Mouse (Mus musculus) layer of hippocampus, adult 11-12 months (tissue): ENCODE data around the gene Fgf6.

ENCODE experiments used
- DNase-seq: peaks from one replicate; pipeline ENCODE4 v3.0.0; 2022; ENCODE audit warnings: low spot score

Fgf6 gene

DNA sequence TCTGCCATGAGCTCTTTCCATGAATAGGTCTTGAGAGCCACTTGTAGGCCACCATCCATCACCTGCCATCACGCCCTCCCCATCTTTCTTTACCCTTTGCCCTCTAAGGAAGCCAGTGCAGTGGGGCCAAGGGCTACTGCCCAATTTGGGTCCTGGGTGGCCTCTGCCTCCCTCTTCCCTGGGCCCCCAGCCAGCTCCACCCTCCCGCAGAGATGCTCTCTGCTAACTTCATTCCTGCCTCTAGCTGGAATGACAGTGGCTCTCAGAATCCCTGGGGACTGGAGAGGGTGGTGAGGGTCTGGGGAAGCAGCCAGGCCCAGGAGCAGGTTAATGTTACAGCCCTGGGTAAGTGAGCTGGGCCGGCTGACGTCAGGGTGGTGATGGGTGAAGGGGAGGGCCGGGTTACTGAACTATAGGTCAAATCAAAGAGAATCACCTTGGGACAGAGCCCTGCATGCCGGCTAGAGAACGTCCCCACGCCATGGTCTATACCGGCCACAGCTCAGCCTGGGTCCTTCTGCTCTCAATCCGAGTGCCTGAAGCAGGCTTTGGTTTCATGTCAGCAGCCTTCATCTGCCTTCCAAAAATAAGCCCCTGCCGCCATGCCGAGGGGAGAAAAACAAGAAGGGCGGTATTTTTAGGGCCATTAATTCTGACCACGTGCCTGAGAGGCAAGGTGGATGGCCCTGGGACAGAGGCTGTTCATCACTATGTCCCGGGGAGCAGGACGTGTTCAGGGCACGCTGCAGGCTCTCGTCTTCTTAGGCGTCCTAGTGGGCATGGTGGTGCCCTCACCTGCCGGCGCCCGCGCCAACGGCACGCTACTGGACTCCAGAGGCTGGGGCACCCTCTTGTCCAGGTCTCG, at the start of gene Fgf6:
TSS of gene Fgf6 (plus strand) at position 681 of the 865 bp plus-strand sequence.
- DNase-seq: no peak

DNA sequence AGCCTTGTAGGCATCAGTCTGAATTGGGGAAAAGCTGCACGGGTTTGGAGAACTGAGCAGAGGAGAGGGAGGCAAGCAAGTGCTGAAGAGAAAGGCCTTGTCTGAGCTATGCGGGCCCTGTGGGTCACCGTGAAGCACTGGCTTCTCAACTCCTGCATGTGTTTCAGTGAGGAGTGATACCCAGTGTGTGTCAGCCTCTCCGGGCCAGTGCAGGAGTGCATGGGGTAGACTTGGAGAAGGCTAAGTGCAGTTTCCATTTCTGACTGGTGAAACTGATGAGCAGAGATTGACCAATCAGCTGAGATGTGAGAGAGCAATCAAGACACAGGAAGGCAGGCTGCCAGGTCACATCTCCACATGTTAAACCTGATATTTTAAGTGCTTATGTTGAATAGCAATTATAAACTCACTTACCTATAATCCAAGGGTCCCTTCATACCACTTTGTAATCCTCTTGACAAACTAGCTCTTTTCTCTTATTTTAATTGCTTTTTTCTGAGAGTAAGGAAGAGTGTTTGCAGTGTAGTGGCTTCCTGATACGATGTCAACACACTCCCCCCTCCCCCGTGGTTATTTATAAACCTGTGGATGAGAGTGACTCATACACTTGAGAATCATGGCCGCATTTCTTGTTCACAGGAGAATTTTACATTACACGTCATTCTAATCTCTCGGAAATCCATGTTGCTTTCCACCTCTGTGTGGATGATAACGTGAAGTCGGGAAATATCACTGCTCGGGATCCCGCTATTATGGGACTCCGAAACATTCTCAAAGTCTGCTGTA, 49.0 kb upstream of the Fgf6 start:
- no peak for DNase-seq

DNA sequence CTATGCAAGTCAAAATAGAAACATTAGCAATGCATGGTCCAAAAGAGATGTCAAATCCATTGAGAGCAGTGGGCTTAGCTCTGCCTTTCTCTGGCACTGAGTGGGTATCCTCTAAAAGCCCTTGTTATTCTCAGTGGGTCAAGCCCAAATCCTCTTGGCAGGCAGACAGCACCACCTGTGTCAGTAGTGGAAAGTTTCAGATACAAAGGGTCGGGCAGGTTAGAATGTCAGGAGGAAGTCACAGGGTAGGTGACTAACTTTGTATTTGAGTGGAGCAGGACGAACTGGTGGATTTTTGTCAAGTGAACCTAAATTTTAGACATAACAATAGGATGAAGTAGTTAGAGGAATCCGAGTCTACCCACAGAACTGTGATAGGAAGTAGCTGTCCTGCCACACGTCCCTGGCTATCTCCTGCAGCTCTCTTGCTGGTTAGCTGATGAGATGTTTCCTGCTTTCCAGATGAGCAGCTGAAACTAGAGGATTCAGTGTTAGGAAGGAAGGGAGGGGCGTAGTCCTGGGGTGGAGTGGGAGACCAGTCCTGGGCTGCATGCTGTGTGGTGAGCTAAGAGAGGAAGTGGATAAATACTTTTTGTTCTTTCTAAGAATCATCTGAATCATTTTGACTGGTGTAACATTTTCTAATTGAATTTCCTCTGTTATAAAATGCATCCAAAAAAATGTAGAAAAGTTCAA, 33.7 kb upstream of the Fgf6 start:
- no peak for DNase-seq

DNA sequence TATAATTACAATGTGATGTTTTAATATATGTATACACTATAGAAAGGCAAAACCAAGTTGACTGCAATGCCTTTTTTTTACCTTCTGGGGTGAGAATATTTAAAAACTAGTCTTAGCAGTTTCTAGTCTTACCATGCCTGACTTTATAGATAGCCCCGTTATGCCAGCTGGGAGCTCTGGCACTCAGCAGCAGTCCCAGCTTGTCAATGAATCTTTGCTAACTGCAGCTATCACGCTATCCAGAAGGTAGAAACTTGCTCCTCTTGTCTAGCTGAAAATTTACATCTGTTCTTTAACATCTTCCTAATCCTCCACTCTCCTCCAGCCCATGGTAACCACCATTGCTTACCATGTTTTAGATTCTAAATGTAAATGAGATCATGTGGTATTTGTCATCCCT, 21.7 kb upstream of the Fgf6 start:
- no peak for DNase-seq

DNA sequence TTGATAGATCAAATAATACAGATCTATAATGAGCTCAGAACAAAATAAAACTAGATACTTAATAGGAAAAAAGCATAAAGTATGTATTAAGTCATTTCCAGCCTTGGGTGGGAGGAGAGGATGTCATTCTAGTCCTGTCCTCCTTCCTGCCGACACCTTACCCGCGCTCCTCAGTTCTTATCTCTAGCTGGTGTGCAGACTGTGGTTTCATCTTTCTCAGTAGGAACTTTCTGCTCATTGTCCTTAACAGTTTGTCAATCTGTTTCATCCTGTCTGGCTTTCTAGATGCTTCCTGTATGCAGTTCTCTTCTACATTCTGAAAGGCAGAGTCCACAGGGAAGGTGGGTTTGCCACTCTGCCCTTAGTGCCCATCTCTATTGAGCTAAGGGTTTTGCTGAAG, 19.9 kb upstream of the Fgf6 start:
- no peak for DNase-seq

DNA sequence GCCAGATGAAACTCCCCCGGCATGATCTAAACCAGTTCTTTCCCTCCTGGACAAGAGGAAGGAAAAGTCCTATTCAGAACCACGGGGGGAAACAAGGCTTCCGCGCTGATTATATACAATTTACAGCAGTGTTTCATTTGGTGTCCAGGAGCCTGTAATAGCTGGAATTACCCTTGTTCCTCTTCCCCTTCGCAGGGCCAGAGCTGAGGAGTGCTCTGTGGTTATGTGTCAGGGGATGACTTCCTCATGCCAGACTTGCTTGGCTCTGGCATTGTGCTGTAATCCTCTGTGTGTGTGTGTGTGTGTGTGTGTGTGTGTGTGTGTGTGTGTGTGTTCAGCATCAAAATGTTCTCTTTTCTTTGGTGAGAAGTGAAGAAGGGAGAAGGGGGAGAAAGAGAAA, 19.0 kb upstream of the Fgf6 start:
- DNase-seq: peak; percentile 9

DNA sequence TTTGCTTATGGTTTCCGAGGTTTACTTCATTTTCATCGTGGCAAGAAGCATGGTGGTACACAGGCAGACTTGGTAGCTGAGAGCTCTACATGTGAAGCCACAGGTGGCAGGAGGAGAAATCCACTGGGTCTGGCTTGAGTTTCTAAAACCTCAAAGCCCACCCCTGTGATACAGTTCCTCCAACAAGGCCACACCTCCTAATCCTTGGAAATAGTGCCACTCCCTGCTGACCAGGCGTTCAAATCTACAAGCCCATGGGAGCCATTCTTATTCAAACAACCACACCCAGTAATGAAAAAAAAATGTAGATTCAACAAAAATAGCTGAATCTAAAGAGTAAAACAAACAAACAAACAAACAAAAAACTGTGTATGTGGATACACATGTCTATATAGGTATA, 9.7 kb upstream of the Fgf6 start:
- DNase-seq: no peak

DNA sequence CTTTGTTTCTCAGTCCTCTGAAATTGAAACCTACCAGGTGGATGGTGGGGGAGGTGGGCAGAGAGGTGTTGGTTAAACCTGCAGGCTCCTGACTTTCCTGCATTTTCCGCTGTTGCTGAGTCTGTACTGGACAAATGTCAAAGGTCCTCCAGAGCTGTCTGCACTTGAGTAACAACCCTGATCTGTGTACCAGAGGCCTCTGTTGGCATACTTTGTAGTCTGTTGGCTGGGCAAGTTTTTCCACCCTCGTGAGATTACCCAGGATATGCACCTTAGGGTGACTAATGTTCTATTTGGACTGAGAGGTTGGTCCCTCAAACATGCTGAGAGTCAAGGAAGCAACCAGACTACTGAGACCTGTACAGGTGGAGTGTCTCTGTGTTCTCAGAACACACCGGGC, 8.8 kb upstream of the Fgf6 start:
- DNase-seq: no peak

DNA sequence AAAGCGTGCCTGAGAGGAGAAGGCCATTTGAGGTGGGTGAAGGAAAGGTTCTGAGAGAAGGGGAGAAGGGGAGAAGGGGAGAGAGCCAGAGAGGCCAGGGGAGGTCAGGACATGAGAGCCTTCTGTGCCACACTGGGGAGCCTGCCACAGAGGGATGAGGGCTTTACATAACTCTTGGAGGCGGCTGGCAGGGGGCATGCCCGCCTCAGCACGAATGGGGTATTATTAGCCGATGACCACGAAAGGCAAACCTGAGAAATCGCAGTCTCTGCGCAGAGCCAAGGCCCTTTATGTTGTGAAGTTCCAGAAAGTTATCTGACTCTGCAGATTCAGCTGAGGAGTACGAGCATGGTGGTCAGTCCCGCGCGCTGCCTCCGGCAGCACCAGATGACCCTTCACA, 5.4 kb upstream of the Fgf6 start:
- DNase-seq: no peak

DNA sequence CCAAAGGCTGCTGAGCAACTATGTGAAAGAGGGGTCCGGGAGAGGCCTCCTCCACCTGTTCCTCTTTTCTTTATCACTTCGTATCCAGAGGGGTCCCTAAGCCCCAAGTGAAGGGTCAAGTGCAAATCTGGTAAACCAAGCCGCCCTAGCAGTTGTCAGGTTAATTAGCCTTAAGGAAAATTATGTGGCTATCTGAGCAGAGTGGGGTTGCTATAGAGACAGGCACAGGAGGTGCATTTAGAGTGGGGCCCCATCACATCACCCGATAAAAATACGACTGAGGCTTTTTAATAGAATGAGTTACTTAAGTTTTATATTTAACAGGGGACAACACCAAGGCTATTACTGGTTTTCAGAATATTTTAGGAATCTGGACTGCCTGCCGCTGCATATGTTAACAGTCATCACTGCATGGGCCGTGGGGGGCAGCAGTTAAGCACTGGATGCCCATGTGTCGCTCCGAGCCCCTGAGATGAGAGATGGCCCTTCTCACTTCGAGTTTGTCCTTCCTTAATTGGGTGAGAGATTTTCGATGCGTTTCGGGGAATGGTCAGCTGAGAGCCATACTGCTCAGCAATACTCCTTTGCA, 3.3 kb upstream of the Fgf6 start:
- no peak for DNase-seq

DNA sequence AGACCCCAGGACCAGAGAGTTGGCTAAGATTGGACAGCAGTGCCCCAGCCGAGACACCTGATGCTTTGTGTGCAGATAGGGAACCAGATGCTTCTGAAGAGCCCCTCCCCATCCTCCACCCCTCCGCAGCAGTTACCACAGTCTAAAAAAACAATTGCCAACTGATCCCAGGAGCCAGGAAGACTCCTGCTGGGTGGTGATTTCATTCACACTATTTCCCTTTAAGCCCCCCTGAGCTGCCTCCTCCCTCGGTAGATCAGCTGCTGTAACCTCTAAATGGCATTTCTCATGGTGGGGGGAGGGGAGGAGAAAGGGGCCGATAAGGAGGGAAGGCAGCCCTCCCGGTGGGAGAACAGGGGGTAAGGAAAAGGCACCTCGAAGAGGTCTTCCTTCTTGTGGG, 3.9 kb downstream of the Fgf6 start:
- no peak for DNase-seq

DNA sequence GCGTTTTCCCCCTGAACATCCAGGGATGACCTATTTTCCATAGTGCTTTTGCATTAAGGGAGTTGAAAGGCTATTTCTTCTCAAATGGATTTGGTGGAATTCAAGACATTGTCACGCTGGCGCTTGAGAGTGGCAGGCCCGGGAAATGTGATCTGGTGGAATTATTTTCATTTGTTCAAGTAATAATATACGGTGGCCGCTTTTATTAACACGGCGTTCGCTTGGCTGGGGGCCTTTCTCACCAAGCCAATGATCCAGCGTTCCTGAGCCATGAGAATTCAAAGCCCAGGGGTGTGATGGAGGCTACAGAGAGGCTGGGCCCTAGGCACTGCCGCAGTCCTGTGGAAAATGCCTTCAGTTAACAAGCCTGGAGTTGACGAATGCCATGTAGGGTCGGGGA, 5.0 kb downstream of the Fgf6 start:
- no peak for DNase-seq

DNA sequence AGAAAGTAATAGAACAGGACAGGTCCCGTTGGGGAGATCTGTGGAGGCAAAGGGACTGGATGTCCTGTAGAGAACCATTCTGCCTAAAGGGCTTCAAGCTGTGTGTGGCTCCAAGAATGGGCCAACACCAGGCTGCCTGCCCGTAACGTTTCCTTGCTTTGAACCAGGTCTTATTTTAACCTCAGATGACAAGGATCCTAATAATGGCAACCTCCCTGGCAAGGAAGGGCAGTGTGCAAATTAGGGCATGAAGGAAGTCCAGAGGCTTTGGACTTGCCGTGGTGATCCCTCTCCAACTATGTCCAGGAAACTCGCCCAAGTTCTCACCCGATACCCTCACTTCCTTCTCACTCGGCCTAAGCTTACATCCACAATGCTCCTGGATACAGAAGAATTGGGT, 9.4 kb downstream of the Fgf6 start:
- no peak for DNase-seq

DNA sequence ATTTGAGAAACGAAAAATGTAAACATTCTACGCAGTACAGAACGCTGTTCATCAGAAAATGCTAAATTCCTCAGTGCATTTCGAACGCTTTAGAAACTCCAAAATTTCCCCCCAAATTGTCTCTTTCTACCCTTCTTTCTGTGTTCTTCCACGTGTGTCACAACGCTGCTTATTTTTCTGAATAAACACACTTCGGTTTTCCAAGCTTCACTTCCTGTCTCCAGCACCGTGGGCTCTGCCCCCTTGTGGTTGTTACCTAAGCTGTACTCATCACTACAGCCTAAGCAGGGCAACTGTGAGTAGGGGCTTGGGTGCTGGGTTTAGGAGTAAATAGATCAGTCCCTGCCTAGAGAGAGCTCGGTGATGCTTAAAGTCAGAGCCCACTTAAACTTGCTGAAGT, 19.4 kb downstream of the Fgf6 start:
- DNase-seq: peak; percentile 7

DNA sequence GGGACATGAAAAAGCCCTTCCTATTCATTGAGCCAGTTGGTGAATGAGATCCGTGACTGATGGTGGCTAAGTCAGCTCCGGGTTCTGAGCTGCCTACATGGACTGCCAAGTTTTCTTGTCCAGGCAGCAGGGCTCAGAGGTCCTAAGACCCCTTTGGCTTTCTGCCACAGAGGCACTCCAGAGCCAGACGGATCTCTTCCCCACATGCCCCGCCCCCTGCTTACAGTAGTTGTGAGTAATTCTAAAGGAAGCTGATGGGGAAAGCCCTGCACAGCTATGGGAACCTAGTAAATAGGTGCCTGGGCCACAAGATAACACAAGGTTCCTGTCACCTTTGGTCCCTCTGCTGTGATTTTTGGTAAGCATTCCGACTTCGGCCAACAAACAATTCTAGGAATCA, 29.5 kb downstream of the Fgf6 start:
- DNase-seq: no peak

DNA sequence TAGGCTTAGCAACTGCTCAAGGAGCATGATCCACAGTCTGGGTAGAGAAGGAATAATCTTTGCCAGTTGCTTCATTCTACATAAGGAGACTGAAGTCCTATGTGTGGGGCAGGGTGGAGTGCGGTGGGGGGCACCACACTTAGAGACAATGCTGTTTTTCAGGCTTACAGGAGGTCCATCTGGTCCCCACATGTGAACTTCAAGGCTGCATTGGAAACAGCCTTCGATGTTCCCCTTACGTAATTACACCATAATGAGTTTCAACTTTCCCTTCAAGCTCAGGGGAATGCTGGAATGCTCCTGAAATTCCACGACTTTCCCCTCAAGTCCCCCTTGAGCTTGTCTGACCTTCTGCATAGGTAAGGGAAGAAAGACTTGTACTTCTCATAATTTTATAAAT, 35.5 kb downstream of the Fgf6 start:
- no peak for DNase-seq

DNA sequence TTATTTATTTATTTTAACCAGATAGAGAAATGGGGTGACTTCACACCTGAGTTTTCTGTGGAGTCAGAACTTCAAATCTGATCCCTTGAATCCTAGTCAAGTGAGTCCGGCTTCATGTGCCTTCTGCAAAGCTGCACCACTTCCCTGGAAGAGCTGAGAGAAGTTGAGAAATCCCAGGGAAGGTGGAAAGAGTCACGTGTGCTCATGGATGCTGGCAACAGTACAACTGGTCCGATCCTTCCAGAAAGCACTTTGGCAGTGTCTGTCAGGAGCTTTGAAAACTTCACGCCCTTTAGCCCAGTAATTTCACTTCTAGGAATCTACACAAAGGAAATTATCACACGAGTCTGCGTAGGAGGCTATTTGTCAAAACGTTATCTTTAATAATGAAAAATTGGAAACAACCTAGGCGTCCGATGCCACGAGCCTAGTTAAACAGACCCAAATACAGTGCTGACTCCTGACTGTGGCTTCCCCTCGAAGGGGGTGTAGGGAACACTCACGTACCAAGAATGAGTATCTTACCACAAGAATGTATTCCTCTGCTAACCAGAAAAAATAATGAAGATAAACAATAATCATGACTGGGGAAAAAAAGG, 41.7 kb downstream of the Fgf6 start:
- DNase-seq: no peak

DNA sequence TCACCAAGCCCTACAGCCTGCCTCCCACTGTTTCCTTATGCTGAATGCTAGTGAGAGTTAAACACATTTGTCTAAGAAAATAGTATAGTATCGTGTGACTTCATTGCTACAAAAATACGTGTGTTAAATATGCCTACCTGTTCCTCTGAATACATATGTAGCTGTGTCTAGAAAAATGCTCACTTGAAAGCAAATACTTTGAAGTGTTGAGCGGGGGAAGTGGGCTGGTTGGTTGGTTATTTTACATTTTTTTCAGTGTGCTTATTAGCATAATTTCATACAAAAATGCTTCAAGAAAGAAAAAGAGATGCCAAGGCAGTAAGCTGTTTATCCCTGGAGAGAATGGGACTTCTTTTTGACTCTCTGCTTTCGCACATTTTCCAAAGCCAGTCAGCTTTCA, 44.6 kb downstream of the Fgf6 start:
- DNase-seq: no peak

DNA sequence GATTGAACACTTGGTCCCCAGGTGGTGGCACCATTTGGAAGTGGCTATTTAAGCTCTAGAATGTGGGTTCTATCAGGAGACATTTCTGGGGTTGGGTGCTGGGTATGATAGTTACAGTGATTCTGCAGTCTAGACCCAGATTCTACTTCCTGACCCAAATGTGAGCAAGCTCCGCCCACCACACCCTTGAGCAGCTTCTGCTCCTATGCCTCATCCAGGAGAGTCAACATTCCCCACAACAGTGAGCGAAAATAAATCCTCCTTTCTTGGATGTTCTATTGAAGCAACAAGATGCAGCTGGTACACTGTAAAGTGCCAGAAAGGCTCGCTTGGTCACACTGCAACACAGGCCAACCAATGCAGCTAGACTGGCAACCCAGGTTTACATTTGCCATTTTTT, 48.5 kb downstream of the Fgf6 start:
- no peak for DNase-seq

DNA sequence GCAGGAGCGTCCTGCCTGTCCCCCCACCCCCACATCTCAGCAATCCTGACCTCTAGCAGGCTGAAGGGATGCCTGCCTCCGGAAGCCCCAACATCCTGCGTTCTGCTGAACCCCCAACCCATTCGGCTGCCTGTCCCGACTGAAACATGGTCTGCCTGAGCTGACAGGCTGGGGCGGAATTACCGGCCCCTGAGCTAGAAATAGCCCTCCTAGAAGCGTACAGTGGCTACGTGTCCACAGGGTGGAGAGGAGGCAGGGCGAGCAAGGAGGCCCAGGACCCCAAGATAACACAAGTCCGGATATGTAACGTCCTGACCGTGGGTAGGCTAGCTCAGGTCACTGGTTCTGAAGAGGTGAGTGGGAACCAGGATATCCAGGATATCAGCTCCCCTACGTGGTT, 49.4 kb downstream of the Fgf6 start:
- DNase-seq: no peak

DNA sequence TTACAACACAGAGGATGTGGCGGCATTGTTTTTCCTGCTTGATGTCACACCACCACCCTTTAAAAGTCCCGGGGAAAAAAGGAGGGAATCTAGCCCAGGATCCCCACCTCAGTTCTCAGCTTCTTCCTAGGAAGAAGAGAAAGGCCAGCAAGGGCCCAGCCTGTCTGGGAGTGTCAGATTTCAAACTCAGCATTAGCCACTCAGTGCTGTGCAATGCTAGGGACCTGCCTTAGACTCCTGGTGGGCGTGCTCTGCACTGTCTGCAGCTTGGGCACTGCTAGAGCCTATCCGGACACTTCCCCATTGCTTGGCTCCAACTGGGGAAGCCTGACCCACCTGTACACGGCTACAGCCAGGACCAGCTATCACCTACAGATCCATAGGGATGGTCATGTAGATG, 57.4 kb downstream of the Fgf6 start, which contains the start of gene Fgf23:
TSS of gene Fgf23 (plus strand) at position 86 of the 400 bp plus-strand sequence.
- no peak for DNase-seq
